Mouse (Mus musculus) erythroblast, embryonic 14.5 days (primary cell): Measurements from ENCODE around the gene Kcnj1.

Experiments
- GATA1 ChIP-seq: IDR thresholded peaks from 2 replicates; pipeline ENCODE4 v1.6.1; 2012; ENCODE audit warnings: low read length, inconsistent platforms, mixed read lengths
- TAL1 ChIP-seq: IDR thresholded peaks from 3 replicates; pipeline ENCODE4 v1.6.1; 2012; ENCODE audit warnings: low read length, inconsistent platforms, mixed read lengths

GRCm38 (mm10) chr9:32392716-32393115, 20.4 kb downstream of the Kcnj1 start:
- TF ChIP-seq GATA1 = no peak
- TF ChIP-seq TAL1 = no peak
